Mouse (Mus musculus): Measurements from ENCODE around the gene Gm49321.

Gene Gm49321

DNA sequence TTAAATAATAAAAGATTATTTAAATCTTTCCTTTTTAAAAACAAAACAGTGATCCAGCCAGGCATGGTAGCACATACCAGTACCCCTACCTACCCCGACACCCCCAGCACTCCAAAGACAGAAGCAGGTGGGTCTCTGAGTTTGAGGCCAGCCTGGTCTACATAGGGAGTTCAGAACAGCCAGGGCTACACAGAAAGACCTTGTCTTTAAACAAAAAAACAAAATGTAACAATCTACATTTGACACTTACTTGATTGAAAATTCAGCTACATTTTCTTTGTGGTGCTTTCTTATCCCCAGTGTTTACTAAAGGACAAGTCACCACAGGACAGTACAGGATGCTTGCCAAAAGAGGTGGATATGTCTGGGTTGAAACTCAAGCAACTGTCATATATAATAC lies at the start of gene Gm49321:
Gene Gm49321 (plus strand): TSS at position 301 of the 400 bp plus-strand sequence.
- no peak for DNase-seq (ENCODE audit: extremely low read depth, low read depth)

DNA sequence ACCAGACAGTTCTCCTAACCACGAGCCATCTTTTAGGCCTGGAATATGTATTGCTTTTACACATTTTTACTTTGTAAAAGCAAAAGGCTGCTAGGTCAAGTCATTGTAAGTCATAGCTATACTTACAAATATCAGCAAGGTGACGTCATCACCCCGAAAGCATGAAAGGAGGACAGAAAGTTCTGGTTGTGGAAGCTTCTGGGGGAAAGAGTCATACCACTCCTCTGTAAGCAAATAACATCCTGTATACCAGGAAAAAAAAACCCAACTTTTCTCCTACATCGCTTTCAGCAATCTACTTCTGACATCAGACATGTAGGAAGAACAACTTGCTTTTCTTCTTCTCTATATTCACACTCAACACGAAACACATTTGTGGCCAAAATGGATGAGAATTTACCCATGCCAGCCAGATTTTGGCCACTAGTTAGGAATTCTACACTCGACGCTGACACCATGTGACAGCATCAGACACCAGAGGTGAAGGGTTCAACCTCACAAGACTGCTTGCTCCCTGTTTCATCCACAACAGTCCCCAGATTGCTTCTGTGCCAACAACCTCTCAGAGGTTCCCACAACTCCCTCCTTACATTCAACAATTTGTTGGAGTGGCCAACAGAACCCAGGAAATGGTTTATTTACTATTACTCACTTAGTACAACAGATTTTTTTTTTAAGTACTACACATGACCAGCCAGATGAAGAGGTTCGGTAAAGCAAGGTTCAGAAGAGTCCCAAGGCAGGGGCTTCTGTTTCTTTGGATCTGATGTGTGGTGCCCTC lies 49.3 kb upstream of the Gm49321 start:
- no peak for DNase-seq (ENCODE audit: extremely low read depth, low read depth)

DNA sequence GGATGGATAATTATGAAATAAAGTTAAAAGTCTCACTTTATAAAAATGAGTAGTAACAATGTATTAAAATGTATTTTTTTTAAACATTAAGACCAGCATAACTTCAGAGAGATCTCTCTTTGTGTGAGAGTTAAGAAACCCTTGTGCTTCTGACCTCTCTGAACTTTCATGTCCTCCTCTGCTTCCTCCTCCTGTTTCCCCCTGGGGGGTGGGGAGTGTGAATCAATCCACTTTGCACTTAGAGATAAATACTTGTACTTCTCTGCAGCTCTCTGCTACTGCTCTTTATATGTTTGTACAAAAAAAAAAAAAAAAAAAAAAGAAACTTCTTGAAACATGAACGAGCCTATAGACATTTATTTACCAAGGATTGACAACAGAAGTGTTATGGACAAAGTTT lies 47.9 kb upstream of the Gm49321 start:
- DNase-seq (ENCODE audit: extremely low read depth, low read depth), result no peak

DNA sequence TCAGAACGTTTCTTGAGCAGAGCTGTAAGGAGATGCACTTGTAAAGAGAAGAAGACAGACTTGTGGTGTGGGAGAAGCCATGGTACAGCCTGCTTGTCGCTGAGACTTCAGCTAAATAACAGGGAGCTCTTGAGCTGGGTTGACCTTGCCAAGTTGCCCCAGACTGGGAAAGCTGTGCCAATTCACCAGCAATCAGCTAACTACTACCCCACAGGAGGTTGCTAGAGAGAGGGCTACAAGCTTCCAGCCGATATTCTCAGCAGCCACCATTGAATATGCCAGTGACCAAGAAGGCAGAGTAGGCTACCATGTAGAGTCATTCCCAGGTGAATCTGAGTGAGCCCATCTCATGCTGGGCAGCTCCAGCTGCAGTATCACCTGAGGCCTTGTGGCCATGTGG lies 47.4 kb upstream of the Gm49321 start:
- no peak for DNase-seq (ENCODE audit: extremely low read depth, low read depth)

DNA sequence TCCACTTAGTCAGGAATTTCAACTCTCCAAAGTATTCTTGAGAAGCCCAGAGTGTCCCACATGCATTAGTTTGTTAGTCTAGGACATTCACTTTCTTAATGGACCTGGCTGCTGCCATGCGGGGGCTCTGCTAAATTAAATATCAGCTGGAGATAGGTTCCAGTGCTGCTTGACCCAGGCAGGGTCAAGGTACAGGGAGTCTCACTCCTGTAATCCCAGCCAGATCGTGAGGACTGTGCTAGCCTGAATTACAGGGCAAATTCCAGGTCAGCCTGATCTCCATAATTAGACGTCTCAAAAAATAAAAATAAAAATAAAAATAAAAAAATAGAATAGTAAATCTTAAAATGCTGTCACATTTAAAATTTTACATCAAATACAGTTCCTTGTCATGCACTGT lies 44.8 kb upstream of the Gm49321 start:
- DNase-seq (ENCODE audit: extremely low read depth, low read depth), result no peak

DNA sequence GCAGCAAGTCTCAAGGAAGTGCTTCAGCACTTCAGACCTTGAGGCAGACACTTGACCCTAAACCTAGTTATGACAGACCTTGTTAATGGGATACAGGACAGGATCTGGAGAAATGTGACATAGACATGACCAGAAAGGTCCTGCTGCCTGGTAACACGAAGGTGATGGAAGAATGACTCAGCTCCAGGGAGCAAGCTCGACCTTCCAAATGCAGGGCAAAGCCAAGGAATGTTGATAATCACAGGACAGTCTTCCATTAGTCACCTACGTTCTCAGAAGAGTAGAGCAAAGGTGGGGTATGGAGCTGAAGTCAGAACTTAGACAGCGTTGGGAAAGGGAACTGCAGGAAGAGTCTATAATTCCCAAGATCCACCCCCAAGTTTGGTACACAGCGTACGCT lies 42.6 kb upstream of the Gm49321 start:
- no peak for DNase-seq (ENCODE audit: extremely low read depth, low read depth)

DNA sequence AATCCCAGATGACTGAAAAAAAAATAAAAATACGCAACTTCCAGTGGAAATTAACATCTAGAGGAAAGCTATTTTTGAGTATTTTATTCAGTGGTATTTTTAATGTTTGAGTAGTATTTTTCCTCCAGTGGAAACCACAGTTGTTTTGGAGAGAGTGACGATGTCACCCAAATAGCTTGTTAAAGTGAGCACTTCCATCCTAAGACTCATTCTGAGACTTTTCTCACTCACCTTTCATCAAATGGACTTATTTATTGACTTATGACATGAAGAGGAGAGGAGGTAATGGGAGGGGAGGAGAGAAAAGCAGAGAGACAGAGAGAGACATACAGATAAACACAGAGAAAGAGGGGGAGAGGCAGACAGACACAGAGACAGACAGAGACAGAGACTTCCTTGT lies 41.8 kb upstream of the Gm49321 start:
- DNase-seq (ENCODE audit: extremely low read depth, low read depth), result no peak

DNA sequence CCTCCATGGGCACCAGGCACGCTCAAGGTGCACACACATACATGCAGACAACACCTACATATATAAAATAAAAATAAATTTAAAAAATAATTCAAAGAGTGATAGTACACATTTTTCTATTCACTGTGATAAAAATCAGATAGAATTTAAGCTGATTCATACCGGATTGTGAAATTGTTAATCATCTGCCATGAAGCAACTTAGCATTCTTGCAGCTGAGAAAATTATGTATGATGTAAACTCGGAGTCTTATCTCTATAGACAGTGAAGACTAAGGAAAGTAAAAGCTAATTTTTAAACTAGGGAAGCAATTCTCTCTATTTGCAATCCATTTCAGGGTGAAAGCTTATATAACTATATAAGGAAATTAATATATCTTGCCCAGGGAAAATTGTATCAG lies 41.0 kb upstream of the Gm49321 start:
- no peak for DNase-seq (ENCODE audit: extremely low read depth, low read depth)

DNA sequence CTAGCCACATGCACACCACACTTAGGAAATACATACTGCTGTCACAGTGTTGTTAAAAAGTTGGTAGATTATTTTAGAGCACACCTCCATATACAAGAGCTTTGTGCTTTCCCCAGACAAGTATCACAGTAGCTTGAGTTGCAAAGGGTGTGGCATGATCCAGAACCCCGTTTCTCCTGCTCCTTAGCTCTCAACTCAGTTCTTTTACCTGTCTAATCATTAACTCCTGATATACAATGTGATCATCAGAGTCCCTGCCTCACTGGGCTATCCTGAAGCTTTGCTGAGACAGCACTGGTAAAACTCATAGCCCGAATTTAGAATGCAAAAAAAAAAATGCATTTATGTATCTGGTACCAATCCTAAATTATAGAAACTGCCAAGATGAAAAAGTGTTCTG lies 39.2 kb upstream of the Gm49321 start:
- DNase-seq (ENCODE audit: extremely low read depth, low read depth), result no peak

DNA sequence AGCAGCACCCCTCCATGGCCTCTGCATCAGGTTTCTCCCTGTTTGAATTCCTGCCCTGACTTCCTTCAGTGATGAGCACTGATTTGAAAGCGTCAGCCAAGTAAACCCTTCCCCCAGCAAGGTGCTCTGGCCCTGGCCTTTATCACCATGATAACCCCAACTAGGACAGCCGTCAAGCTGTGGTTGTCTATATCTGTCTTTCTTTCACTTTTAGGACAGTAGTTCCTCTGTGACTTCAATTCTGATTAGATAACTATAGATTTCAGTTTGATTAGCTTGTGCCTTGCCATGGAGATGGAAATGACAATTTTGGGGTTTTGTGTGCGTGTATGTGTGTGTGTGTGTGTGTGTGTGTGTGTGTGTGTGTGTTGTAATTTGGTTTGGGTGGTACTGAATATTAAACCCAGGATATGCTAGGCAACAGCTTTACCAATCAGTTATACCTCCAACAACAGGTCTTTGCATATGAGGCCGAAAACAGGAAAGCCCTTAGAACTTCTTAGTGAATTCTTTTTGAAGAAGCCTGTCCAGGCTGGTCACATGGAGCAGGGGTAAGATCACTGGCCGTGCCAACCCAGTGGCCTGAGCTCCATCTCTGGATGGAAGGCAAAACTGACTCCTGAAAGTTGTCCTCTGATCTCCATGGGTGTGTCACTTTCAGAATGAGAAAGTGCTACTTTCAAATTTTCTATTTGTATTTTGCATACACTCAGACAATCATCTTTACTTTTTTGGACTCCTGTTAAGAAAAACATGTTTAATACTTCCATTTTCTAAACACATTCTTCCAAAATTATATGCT lies 33.1 kb upstream of the Gm49321 start:
- no peak for DNase-seq (ENCODE audit: extremely low read depth, low read depth)

DNA sequence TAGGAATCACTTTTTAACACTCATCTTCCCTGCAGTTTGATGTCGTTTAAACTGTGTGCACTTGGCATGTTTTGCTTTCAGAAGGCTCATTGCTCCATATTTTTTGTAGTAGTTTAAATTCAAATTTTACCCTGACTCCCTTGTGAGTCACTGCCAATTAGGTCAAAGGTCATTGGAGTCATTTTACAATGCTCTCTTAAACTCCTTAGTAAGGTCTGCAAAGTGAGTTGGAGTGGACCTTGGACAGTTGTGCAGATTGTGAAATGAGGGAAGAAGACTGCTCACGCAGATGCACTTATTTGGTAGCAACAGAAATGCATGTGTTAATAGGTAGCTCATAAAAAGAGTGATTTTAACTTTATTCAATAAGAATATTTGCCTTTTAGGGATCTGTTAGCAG lies 32.4 kb upstream of the Gm49321 start:
- no peak for DNase-seq (ENCODE audit: extremely low read depth, low read depth)

DNA sequence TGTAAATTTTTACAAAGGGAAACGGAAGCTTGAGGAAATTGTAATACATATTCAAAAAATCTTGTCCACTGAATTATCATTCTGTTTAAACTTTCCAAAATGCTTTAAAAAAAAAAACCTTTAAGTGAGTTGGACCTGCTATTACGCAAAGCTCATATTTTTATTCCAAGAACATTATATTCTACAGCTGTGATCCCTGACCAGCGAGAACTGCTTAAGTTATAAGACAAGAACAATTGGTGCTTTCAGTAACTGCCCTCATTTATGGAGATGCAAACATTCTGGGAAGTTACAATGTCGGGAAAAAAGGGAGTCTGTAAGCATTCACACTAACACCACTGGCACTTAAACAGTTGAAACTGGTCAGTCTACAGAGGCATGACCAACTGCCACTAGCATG lies 31.9 kb upstream of the Gm49321 start:
- no peak for DNase-seq (ENCODE audit: extremely low read depth, low read depth)

DNA sequence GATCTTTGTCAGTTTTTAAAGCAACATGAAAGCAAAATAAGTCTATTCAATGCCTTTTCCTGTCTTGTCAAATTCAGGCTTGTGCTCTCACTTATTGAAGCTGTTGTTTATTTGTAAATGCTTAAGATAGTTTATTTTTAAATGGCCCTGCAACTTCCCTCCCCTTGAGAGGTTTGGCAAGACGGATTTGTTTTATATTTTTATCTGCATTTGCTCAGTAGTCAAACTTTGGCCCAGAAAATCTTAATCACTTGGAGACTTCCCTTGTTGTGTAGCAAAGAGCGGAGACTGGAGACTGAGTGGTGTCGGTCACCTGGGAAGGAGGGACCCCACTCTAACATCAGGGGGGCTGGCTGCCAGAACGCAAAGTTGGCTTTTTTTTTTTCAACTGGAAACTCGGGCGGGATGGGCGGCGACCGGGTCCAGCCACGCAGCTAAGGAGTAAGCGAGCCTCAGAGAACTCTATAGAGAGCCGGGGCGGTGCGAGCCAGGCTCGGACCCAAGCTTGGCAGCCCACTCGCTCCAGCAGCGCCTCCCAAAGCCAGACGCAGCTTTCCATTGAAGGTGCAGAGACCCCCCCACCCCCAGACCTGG lies 30.3 kb upstream of the Gm49321 start:
- DNase-seq (ENCODE audit: extremely low read depth, low read depth), result no peak

DNA sequence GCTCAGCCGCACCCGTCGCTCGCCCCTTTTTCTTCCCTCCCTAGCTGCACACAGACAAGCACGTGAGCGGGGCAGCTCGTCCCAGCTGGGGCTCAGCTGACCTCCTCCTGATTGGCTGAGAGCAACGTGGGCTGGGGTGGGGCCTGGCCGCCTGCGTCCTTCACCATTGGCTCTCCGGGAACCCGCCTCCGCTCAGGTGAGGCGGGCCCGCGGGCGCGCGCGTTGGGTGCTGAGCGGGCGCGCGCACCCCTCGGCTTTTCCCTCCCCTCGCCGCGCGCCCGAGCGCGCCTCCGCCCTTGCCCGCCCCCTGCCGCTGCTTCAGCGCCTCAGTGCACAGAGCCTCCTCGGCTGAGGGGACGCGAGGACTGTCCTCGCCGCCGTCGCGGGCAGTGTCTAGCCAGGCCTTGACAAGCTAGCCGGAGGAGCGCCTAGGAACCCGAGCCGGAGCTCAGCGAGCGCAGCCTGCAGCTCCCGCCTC lies 29.7 kb upstream of the Gm49321 start:
- DNase-seq (ENCODE audit: extremely low read depth, low read depth), result peak; percentile 86

DNA sequence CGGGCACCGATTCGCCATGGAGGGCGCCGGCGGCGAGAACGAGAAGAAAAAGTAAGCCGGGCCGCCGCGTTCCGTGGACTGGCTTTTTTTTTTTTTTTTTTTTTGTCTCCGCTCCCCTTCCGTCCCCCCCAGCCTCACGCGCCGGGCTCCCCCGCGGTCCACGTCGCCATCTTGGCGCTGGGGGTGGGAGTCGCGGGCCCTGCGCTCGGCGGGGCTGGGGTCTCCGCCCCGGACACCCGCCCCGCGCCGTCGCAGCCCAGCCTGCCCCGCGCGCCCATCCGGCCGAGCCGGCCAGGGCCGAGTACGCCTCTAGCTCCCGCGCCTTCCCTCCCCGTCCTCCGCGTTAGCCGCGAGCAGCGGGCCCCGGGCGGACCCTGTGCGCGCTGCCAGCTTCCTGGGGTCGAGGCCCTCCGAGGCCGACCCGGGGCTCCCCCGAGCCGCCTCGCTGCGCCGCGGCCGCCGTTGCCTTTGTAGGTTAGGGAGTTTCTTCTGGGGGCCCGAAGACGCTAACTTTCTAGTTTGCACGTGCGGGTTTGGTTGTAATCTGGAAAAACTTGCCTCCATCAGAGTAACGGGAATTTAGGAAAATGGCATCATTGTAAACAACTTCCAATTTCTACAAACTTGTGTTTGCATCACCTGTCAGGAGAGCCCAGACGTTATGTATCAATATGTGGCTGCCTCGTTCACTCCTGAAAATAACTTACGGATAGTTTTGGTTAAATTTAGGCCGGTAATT lies 29.0 kb upstream of the Gm49321 start:
- no peak for DNase-seq (ENCODE audit: extremely low read depth, low read depth)

DNA sequence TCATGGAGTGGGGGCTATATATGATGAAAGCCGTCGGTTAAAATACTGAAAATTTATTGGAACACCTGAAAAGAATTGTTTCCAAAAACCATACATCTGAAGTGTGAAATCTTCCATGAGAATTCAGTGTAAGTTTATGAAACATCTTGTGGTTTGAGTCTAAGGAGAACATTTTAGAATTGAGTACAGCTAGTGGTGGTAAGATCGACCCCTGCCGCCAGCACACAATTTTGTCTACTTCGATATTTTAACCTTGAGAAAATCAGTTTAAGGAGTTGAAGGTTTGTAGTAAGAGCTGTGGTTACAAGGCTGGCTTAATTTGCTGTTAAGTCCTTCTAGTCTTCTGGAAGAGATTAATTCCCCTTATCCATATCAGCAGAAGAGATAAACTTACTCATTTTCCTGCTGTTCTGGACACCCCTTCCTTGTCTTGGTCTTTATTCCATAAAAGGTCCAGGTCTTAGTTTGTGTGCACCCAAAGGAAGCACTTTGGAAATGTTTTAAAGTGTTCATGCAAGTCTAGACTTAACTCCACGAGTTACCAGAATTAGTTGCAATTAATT lies 28.4 kb upstream of the Gm49321 start:
- DNase-seq (ENCODE audit: extremely low read depth, low read depth), result no peak

DNA sequence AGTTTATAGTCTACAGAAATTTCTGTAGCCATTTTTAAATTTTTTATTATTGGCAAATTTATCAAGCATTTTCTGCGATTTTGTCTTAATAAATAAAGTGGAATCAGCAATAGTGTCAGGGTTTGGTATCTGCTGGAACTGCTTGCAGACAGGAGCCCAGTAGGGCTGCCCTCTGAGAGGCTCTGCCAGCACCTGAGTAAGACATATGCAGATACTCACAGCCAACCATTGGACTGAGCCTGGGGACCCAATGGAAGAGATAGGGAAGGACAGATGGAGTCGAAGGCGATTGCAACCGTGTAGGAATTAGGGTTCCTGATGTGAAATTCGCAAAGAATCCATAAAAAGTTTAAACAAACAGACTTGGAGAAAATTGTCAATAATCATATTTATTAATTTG lies 19.0 kb upstream of the Gm49321 start:
- DNase-seq (ENCODE audit: extremely low read depth, low read depth), result no peak

DNA sequence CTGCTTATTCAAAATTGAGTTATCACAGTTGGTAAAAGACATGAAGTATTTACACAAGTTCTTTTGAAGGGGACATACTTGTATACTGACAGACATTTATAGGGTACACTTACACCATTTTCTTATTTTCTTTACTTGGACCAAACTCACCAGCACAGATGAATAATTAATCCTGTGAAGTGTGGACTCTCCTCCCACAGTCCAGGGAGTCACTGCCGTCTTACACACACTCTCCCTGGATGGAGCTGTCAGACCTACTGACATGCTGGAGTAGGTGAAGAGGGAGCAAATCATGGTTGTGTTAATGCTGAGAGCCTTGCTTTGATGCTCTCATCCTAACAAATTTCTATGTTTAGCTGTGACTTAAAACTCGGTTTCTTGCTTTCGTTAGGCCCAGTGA lies 7.2 kb upstream of the Gm49321 start:
- no peak for DNase-seq (ENCODE audit: extremely low read depth, low read depth)

DNA sequence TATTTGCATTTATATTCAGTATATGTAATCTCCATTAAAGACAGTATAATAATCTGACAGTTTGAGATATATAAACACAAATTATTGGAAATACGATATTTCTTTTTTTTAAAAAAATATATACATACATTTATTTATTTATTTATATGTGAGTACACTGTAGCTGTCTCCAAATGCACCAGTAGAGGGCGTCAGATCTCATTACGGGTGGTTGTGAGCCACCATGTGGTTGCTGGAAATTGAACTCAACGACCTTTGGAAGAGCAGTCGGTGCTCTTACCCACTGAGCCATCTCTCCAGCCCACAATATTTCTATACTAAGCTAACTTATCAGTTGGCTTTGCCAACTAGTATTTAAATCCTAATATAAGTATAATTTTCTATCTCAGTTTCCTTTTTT lies 6.2 kb upstream of the Gm49321 start:
- no peak for DNase-seq (ENCODE audit: extremely low read depth, low read depth)

DNA sequence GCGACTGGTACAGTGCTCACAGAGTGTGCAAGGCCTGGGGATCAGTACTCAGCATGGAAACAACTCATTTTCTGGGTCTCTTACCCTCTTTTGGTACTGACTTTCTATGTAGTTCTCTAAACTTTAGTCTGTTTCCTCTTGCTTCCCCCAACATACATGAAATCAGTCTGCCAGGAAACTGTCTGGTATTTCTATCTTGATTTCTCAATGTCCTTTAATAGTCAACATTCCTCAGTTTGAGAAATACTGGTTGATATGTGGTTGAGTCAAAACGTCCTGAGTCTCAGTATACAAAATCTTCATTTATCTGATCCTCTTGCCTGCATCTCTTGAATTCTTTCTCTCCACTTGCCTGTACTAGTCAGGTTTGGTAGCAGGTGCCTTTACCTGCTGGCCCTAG lies 2.9 kb upstream of the Gm49321 start:
- no peak for DNase-seq (ENCODE audit: extremely low read depth, low read depth)

DNA sequence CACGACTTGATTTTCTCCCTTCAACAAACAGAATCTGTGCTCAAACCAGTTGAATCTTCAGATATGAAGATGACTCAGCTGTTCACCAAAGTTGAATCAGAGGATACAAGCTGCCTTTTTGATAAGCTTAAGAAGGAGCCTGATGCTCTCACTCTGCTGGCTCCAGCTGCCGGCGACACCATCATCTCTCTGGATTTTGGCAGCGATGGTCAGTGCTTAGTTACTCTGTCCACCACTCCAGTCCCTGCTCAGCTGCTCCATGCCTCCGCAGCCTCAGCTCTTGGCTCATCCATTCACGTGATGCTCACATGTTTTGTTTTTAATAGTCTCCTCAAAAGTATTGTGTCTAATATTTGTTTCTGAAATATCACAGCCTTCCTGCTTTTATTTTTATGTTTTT lies 2.1 kb downstream of the Gm49321 start:
- DNase-seq (ENCODE audit: extremely low read depth, low read depth), result no peak
